Mouse (Mus musculus): Measurements from ENCODE around the gene Anks1b. TPM values are rescaled to one million over a fixed set of nuclear protein-coding genes. Genes with fewer than 3 reads are reported as not detected.

The Anks1b gene
- polyA plus RNA-seq, 1 experiment from 2014 or later: 2.9 TPM

GRCm38 (mm10) chr10:90811446-90811845 lies 938.1 kb downstream of the Anks1b start:
- no peaks in the 10 kb centered on the region for H3K27me3 ChIP-seq
- no peaks in the 10 kb centered on the region for H3K4me1 ChIP-seq
- H3K4me2 ChIP-seq: no peak overlapping the region
- H3K9ac ChIP-seq: no peak overlapping the region
- no peak overlapping the region for H3K27ac ChIP-seq
- no peaks in the 10 kb centered on the region for H3K9me3 ChIP-seq
- no peaks in the 10 kb centered on the region for H3K36me3 ChIP-seq
- ATAC-seq (ENCODE audit: insufficient number of reproducible peaks, low FRiP score, low TSS enrichment, low read depth): no peak
- no peak overlapping the region for H3K4me3 ChIP-seq
- WGBS: 74% methylated on average over 4 of the region's 4 CpGs

GRCm38 (mm10) chr10:90813326-90813725 lies 940.0 kb downstream of the Anks1b start:
- H3K27ac ChIP-seq: no peak overlapping the region
- H3K4me1 ChIP-seq: no peaks in the 10 kb centered on the region
- H3K9me3 ChIP-seq: no peaks in the 10 kb centered on the region
- no peak overlapping the region for H3K4me3 ChIP-seq
- ATAC-seq (ENCODE audit: insufficient number of reproducible peaks, low FRiP score, low TSS enrichment, low read depth): no peak
- H3K9ac ChIP-seq: no peak overlapping the region
- H3K27me3 ChIP-seq: 0 out of 2 replicates have a peak, but pooled peaks cover 7% of the 10 kb centered on the region
- no peak overlapping the region for H3K4me2 ChIP-seq
- no peaks in the 10 kb centered on the region for H3K36me3 ChIP-seq
- WGBS: 77% methylated on average over 5 of the region's 5 CpGs

DNA sequence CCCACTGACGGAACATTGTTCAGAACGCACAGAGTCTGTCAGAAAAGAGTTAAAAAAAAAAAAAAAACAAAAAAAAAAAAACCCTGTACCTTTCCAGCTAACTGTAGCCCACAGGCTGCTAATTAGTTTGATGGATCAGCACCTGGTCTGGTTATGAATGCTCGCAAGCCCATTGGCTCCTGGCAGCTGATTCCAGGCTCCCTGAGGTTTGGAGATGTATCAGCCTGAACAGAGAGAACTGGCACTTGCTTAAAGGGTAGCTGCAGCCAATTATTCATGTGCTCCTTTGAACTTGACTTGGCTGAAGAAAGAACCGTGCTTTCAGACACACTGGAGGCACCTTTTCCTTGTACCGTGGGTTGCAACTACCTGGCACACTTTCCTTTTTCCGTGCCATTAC lies 941.1 kb downstream of the Anks1b start:
- no peak for ATAC-seq (ENCODE audit: insufficient number of reproducible peaks, low FRiP score, low TSS enrichment, low read depth)
- Histone ChIP-seq H3K4me2 (no peak overlapping the region), H3K27ac (no peak overlapping the region), H3K9me3 (no peaks in the 10 kb centered on the region), H3K36me3 (no peaks in the 10 kb centered on the region), H3K27me3 (0 out of 2 replicates have a peak, but pooled peaks cover 7% of the 10 kb centered on the region), H3K9ac (no peak overlapping the region), H3K4me1 (no peaks in the 10 kb centered on the region), H3K4me3 (no peak overlapping the region)
- WGBS: 41% methylated on average over 6 of the region's 6 CpGs

DNA sequence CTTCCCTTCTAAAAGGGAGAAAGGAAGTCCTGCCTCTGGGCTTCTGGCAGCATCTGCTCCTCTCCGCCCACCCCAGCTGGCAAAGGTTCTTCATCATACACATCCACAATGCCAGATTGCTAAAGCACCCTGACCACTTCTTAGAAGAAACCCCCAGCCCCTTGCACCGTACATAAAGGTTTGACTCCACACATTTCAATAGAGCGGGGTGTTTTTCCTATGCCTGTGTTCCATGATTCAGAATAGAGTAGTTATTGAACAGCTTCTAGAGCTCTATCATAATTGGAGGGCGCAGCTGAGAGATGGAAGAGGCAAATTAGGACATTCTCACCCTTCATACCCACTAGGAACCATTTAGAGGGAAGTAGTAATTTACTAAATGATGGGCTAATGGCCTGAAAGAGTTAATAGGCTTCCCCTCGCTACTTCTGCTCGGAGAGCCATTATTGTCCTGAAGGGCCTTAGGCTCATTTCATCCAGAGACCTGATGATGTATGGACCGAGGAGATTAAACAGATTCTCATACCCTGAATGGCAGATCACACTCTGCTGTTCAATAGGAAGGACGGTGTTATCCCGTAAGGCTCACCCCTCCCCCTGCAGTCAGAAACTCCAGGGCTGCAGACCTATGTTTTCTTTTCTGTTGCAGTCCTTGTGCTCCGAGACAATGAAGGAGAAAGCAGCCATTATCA lies 945.1 kb downstream of the Anks1b start:
- no peak for ATAC-seq (ENCODE audit: insufficient number of reproducible peaks, low FRiP score, low TSS enrichment, low read depth)
- H3K4me1 ChIP-seq: no peaks in the 10 kb centered on the region
- H3K9me3 ChIP-seq: no peaks in the 10 kb centered on the region
- no peak overlapping the region for H3K4me2 ChIP-seq
- 38% methylated on average over 10 of the region's 10 CpGs for WGBS
- peaks cover 11% of the 10 kb centered on the region; the same call in 1 of the 2 replicates for H3K27me3 ChIP-seq
- H3K27ac ChIP-seq: no peak overlapping the region
- H3K9ac ChIP-seq: no peak overlapping the region
- H3K4me3 ChIP-seq: no peak overlapping the region
- H3K36me3 ChIP-seq: no peaks in the 10 kb centered on the region

DNA sequence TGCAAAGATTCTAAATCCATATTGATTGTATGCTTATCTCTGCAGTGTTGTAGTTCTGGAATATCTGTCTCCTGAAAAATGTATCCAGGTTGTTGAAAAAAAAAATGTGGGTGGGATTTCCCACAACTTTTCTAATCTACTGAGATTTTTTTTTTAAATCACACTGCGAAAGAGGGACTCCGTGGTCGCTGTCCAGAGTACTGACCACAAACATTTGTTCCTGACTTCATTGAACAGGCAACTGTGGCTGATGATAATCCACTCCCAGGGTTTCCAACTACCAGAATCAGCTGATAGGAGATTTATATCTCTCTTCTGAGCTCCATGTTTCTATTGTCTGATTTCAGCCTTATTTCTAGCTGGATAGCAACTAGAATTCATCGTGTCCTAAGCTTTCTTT lies 950.1 kb downstream of the Anks1b start:
- ATAC-seq (ENCODE audit: insufficient number of reproducible peaks, low FRiP score, low TSS enrichment, low read depth): no peak
- Histone ChIP-seq H3K4me2 (no peak overlapping the region), H3K36me3 (no peaks in the 10 kb centered on the region), H3K9ac (no peak overlapping the region), H3K4me3 (no peak overlapping the region), H3K27ac (no peak overlapping the region), H3K4me1 (no peaks in the 10 kb centered on the region), H3K27me3 (peaks cover 26% of the 10 kb centered on the region), H3K9me3 (no peaks in the 10 kb centered on the region)
- 10% methylated on average over 4 of the region's 4 CpGs for WGBS

- H3K9me3 ChIP-seq: no peaks in the 10 kb centered on the region
- no peak overlapping the region for H3K4me3 ChIP-seq
- H3K27ac ChIP-seq: no peak overlapping the region
- no peak overlapping the region for H3K9ac ChIP-seq
- no peaks in the 10 kb centered on the region for H3K36me3 ChIP-seq
- peaks cover 10% of the 10 kb centered on the region for H3K4me1 ChIP-seq
- WGBS: 69% methylated on average over 2 of the region's 2 CpGs
- peaks cover 36% of the 10 kb centered on the region for H3K27me3 ChIP-seq
- no peak for ATAC-seq (ENCODE audit: insufficient number of reproducible peaks, low FRiP score, low TSS enrichment, low read depth)
- no peak overlapping the region for H3K4me2 ChIP-seq
Measured at GRCm38 (mm10) chr10:90824692-90825091, 951.4 kb downstream of the Anks1b start.

GRCm38 (mm10) chr10:90826939-90827338 lies 953.6 kb downstream of the Anks1b start:
- no peak for ATAC-seq (ENCODE audit: insufficient number of reproducible peaks, low FRiP score, low TSS enrichment, low read depth)
- Histone ChIP-seq H3K27me3 (peaks cover 55% of the 10 kb centered on the region), H3K9ac (no peak overlapping the region), H3K36me3 (no peaks in the 10 kb centered on the region), H3K4me3 (no peak overlapping the region), H3K4me1 (peaks cover 12% of the 10 kb centered on the region), H3K9me3 (no peaks in the 10 kb centered on the region), H3K27ac (no peak overlapping the region), H3K4me2 (no peak overlapping the region)
- whole genome bisulfite sequencing: 17% methylated on average over 4 of the region's 4 CpGs

DNA sequence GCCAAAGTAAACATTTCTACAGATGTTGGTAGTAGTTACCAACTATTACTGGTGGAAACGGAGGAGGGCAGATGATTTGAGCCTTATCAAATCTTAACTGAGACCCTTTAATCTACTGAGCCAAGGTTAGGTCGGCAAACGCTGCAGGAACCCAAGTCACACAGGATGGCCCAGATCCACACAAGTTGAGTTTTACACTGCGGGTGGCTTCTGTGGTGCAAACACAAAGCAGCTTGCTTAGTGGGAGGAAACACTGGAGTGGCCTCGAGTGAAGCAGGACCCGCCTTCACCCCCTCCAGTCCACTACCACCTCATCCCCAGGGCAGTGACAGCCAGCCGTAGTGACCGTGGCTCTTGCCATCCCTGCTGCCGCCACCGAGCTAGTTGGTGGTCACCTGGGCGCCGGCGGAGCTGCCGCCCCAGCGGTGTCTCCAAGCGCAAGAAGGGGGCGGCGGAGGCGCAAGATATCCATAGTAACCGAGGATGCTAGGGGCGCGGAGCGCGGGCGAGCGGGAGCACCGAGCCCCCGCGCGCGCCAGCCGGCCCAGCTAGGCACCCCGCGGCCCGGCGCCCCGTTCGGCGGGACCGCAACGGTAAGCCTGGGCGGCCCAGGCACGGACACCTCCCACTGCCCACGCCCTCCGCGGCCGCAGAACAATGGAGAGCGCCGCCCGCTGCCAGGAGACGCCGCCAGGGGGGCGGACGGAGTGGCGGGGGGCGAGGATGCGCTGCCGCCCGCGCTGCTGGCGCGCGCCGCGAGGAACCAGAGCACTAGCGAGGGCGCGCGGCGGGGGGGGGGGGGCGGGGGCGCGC lies 955.5 kb downstream of the Anks1b start:
- no peak for ATAC-seq (ENCODE audit: insufficient number of reproducible peaks, low FRiP score, low TSS enrichment, low read depth)
- Histone ChIP-seq H3K27ac (no peak overlapping the region), H3K27me3 (peaks cover 70% of the 10 kb centered on the region), H3K9me3 (no peaks in the 10 kb centered on the region), H3K4me3 (peak overlapping the region; percentile 56), H3K36me3 (no peaks in the 10 kb centered on the region), H3K4me2 (peak overlapping the region; percentile 97), H3K9ac (no peak overlapping the region), H3K4me1 (peaks cover 12% of the 10 kb centered on the region)
- 2% methylated on average over 39 of the region's 73 CpGs for WGBS

DNA sequence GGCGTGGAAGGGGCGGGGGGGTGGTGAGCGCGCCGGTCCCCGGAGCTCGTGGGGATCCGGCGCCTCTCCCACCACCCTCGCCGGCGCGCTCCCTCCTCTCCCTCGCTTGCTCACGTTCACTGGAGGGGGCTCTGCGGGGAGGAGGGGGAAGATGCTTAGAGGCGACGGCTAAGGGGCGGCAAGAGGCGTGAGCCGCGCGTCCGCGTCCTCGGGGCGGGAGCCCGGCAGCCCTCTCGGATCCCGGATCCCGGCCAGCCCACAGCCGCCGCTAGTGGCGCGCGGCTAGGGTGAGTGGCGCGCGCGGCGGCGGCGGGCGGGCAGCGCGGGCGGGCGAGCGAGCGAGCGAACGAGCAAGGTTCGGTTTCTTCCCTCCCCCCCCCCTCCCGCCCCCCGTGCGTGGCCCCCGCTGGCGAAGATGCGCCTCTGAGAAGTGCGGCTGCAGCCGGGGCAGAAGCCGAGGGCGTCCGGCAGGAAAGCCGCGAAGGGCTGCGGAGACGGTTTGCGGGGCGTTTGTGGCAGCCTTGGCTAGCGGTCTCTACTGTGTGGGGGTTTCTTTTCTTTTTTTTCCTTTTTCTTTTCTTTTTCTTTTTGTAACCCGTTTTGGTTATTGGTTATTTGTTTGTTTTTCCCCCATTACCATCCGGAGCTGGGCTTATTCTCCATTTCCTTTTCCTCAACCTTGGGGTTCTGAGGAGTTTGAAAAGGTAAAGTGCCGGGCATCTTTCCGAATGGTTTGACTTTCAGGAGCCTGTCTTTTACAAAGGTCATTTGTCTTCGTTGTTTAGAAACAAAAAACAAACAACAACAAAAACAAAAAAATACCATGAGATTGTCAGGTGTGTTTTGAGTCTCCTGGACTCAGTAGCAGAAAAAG lies 956.3 kb downstream of the Anks1b start:
- no peak for ATAC-seq (ENCODE audit: insufficient number of reproducible peaks, low FRiP score, low TSS enrichment, low read depth)
- no peak overlapping the region for H3K27ac ChIP-seq
- peaks cover 73% of the 10 kb centered on the region for H3K27me3 ChIP-seq
- WGBS: 1% methylated on average over 27 of the region's 76 CpGs
- peaks cover 12% of the 10 kb centered on the region for H3K4me1 ChIP-seq
- peak overlapping the region; percentile 97 for H3K4me2 ChIP-seq
- no peaks in the 10 kb centered on the region for H3K9me3 ChIP-seq
- H3K4me3 ChIP-seq: peak overlapping the region; percentile 56
- H3K36me3 ChIP-seq: no peaks in the 10 kb centered on the region
- H3K9ac ChIP-seq: no peak overlapping the region

- no peak overlapping the region for H3K9ac ChIP-seq
- H3K27me3 ChIP-seq: peaks cover 73% of the 10 kb centered on the region
- WGBS: 1% methylated on average over 11 of the region's 11 CpGs
- ATAC-seq (ENCODE audit: insufficient number of reproducible peaks, low FRiP score, low TSS enrichment, low read depth): no peak
- no peak overlapping the region for H3K4me2 ChIP-seq
- no peaks in the 10 kb centered on the region for H3K9me3 ChIP-seq
- H3K4me1 ChIP-seq: peaks cover 12% of the 10 kb centered on the region
- peak overlapping the region; percentile 56; the same call in 1 of the 2 replicates for H3K4me3 ChIP-seq
- H3K36me3 ChIP-seq: no peaks in the 10 kb centered on the region
- no peak overlapping the region for H3K27ac ChIP-seq
Measured at GRCm38 (mm10) chr10:90830268-90830585, 956.9 kb downstream of the Anks1b start.

DNA sequence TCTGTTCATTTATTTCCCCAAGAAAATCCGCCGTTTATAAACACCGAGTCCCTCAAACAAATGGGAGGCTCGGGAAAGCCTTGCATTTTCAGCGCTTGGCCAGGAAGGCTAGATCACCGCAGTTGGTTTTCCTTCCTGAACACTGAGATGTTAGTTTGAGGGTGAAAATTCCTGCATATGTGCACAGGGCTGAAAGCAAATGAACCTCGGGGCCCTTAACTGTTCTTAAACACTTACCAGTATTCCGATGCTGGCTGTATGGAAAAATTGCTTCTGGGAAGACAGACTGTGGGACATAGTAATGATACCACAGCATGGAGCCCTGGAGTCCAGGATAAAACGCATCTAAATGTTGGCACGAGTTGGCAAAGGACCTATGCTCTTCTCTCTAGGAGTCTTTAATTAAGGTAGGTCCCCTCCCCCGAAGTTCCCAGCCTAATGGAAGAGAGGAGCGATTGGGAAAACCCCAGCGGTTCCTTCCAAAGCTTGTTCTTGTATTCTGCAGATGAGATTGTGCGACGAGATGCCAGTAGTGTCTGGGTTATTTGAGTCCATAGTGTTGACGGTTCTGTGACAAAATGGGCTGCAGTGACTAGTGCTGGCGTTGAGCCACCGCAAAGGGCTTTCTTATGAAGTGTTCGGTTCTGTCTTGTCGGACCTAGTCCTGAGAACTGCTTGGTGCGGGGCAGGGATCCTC lies 957.4 kb downstream of the Anks1b start:
- H3K36me3 ChIP-seq: no peaks in the 10 kb centered on the region
- 4% methylated on average over 21 of the region's 21 CpGs for WGBS
- H3K4me1 ChIP-seq: peaks cover 12% of the 10 kb centered on the region
- peaks cover 73% of the 10 kb centered on the region for H3K27me3 ChIP-seq
- H3K4me3 ChIP-seq: no peak overlapping the region
- no peak overlapping the region for H3K27ac ChIP-seq
- no peak overlapping the region for H3K9ac ChIP-seq
- no peaks in the 10 kb centered on the region for H3K9me3 ChIP-seq
- no peak overlapping the region for H3K4me2 ChIP-seq
- ATAC-seq (ENCODE audit: insufficient number of reproducible peaks, low FRiP score, low TSS enrichment, low read depth): no peak
